Mouse (Mus musculus) left cerebral cortex, adult 18-20 months (tissue): ENCODE results near the gene Grap2. TPM values are rescaled to one million over a fixed set of nuclear protein-coding genes. Genes with fewer than 3 reads are reported as not detected.
A peak's percentile ranks its signal among the peaks of the same experiment; 100 is the strongest.

Experiments
- DNase-seq, 2 experiments: peaks; one replicate each; pipeline ENCODE4 v3.0.0; 2021 to 2022; ENCODE audit warnings: low spot score in 2 of 2, mixed read lengths in 1 of 2
- total RNA-seq, 2 experiments: library from RNA; stranded (reverse); gene quantifications; 2 replicates each; pipeline ENCODE4 v1.2.3; 2021

Gene Grap2
- total RNA-seq, 2 experiments from 2014 or later, result 0.33 to 0.56 TPM

GRCm38 (mm10) chr15:80598750-80599149 lies 26.4 kb downstream of the Grap2 start:
- DNase-seq, result no peak

GRCm38 (mm10) chr15:80599213-80599750 lies 26.9 kb downstream of the Grap2 start:
- no peak for DNase-seq

GRCm38 (mm10) chr15:80599843-80600242 lies 27.4 kb downstream of the Grap2 start:
- no peak for DNase-seq

GRCm38 (mm10) chr15:80601456-80601855 lies 29.1 kb downstream of the Grap2 start:
- DNase-seq, result no peak

GRCm38 (mm10) chr15:80602487-80602886 lies 30.1 kb downstream of the Grap2 start:
- DNase-seq, result no peak

GRCm38 (mm10) chr15:80604026-80604425 lies 31.6 kb downstream of the Grap2 start:
- no peak for DNase-seq

GRCm38 (mm10) chr15:80607970-80608369 lies 35.6 kb downstream of the Grap2 start:
- no peak for DNase-seq

GRCm38 (mm10) chr15:80610335-80610734 lies 37.9 kb downstream of the Grap2 start:
- DNase-seq, result no peak

- DNase-seq, result no peak
Observed at GRCm38 (mm10) chr15:80611478-80611877, 39.1 kb downstream of the Grap2 start.

- DNase-seq, result no peak
Observed at GRCm38 (mm10) chr15:80613904-80614303, 41.5 kb downstream of the Grap2 start.

- peak; percentile 36 to 47 for DNase-seq
Observed at GRCm38 (mm10) chr15:80614500-80615289, 42.3 kb downstream of the Grap2 start.

GRCm38 (mm10) chr15:80615290-80615570 lies 42.8 kb downstream of the Grap2 start:
- DNase-seq, result no peak

GRCm38 (mm10) chr15:80615636-80616383 lies 43.4 kb downstream of the Grap2 start:
- no peak for DNase-seq

- DNase-seq, result no peak
Observed at GRCm38 (mm10) chr15:80617839-80618238, 45.4 kb downstream of the Grap2 start.

- DNase-seq, result no peak
Observed at GRCm38 (mm10) chr15:80619166-80619565, 46.8 kb downstream of the Grap2 start.

- DNase-seq, result no peak
Observed at GRCm38 (mm10) chr15:80619786-80620185, 47.4 kb downstream of the Grap2 start.

GRCm38 (mm10) chr15:80620371-80620770 lies 48.0 kb downstream of the Grap2 start:
- DNase-seq, result no peak

GRCm38 (mm10) chr15:80623171-80623837 lies 50.9 kb downstream of the Grap2 start:
- DNase-seq, result no peak

- DNase-seq, result no peak
Observed at GRCm38 (mm10) chr15:80626472-80626871, 54.1 kb downstream of the Grap2 start.

GRCm38 (mm10) chr15:80630147-80630546 lies 57.8 kb downstream of the Grap2 start:
- no peak for DNase-seq

GRCm38 (mm10) chr15:80630711-80631110 lies 58.3 kb downstream of the Grap2 start:
- DNase-seq, result no peak

- no peak for DNase-seq
Observed at GRCm38 (mm10) chr15:80631311-80631710, 58.9 kb downstream of the Grap2 start.
